Mouse (Mus musculus): ENCODE results near the gene Mef2d. TPM values are rescaled to one million over a fixed set of nuclear protein-coding genes. Genes with fewer than 3 reads are reported as not detected.

Mef2d gene
- polyA plus RNA-seq, 1 experiment from 2014 or later: 44.7 TPM

DNA sequence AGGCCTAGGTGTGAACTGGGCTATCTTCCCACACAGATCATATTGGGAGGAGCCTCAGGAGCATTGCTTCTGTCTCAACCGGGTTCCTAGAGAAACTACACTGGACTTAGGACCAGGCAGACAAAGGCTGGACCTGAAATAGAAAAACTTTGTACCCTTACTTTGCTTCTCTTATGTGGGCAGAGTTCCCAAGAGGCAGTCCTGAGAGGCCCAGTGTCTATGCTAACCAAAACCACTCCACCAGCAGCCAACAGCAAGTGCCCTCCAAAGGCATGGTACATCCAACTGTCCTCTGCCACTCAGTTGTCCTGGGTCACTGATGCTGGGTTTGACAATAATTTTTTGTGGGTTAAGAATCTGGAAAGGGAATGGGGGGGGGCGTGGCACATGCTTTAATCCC is 9.7 kb upstream of the Mef2d start:
- Histone ChIP-seq H3K4me1 (ENCODE audit: control insufficient read depth, insufficient read depth, low read length) (peaks cover 38% of the 10 kb centered on the region), H3K36me3 (ENCODE audit: control insufficient read depth, insufficient read depth) (no peaks in the 10 kb centered on the region), H3K4me2 (ENCODE audit: low read depth, low read length) (no peak overlapping the region), H3K4me3 (ENCODE audit: low read length) (no peak overlapping the region), H3K27ac (ENCODE audit: low read length) (peak overlapping the region; percentile 99), H3K9me3 (replicated peaks; ENCODE audit: control insufficient read depth, low read length) (no peaks in the 10 kb centered on the region), H3K27me3 (ENCODE audit: control insufficient read depth, insufficient read depth, low read length) (no peaks in the 10 kb centered on the region), H3K9ac (ENCODE audit: low read length) (0 out of 2 replicates have a peak overlapping the region, but pooled peaks have one; percentile 13)
- 73% methylated on average over 2 of the region's 2 CpGs for WGBS
- ATAC-seq (replicated peaks; ENCODE audit: extremely low read depth, insufficient read depth, low FRiP score): no peak

DNA sequence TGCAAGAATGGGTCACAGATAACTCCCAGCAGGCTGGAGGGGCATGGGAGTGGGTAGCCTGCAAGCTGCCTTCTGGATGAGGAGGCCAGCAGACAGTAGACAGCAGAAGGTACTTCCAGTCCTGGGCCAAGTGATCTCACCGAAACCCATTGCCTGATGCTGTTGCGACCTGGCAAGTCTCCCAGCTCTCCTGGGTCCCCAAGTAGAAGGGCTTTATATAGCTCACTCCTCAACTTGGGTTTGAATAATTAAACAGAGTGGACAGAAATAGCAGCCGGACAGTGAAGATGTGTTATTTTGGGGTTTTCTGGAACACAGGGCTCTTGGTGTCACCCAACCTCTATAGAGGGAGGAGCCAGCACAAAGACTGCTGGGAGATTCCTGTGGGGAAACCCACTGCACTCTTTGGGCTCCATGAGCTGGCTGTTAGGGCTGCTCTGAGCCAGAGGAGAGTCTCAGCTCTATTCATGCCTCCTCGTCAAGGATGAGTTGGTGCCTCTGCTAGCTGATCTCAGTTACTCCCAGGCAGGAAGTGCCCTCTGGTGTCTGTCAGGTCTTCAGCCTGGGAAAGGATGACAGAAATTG is 8.9 kb upstream of the Mef2d start:
- WGBS: 30% methylated on average over 4 of the region's 4 CpGs
- H3K27me3 ChIP-seq (ENCODE audit: control insufficient read depth, insufficient read depth, low read length): no peaks in the 10 kb centered on the region
- peak overlapping the region; percentile 40 for H3K4me3 ChIP-seq (ENCODE audit: low read length)
- H3K9me3 ChIP-seq (replicated peaks; ENCODE audit: control insufficient read depth, low read length): no peaks in the 10 kb centered on the region
- peak overlapping the region; percentile 99 for H3K27ac ChIP-seq (ENCODE audit: low read length)
- peaks cover 44% of the 10 kb centered on the region for H3K4me1 ChIP-seq (ENCODE audit: control insufficient read depth, insufficient read depth, low read length)
- H3K4me2 ChIP-seq (ENCODE audit: low read depth, low read length): peak overlapping the region; percentile 75
- peak overlapping the region; percentile 76 for H3K9ac ChIP-seq (ENCODE audit: low read length)
- no peaks in the 10 kb centered on the region for H3K36me3 ChIP-seq (ENCODE audit: control insufficient read depth, insufficient read depth)
- peak; percentile 80 for ATAC-seq (replicated peaks; ENCODE audit: extremely low read depth, insufficient read depth, low FRiP score)

DNA sequence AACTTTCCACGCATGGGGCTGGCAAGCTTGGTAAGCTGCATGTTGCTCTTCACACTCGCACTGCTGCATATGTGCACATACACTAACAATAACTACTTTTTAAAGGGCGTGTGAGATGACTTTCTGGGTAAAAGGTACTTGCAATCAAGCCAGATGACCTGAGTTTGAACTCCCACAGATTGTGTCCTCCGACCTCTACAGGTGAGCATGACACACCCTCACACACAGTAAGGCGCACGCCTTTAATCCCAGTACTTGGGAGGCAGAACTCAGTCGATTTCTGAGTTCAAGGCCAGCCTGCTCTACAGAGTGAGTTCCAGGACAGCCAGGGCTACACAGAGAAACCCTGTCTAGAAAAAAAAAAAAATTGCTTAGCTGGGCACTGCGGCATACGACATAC is 5.8 kb upstream of the Mef2d start:
- Histone ChIP-seq H3K4me1 (ENCODE audit: control insufficient read depth, insufficient read depth, low read length) (peaks cover 69% of the 10 kb centered on the region), H3K4me2 (ENCODE audit: low read depth, low read length) (no peak overlapping the region), H3K4me3 (ENCODE audit: low read length) (no peak overlapping the region), H3K27me3 (ENCODE audit: control insufficient read depth, insufficient read depth, low read length) (no peaks in the 10 kb centered on the region), H3K27ac (ENCODE audit: low read length) (no peak overlapping the region), H3K36me3 (ENCODE audit: control insufficient read depth, insufficient read depth) (no peaks in the 10 kb centered on the region), H3K9ac (ENCODE audit: low read length) (no peak overlapping the region), H3K9me3 (replicated peaks; ENCODE audit: control insufficient read depth, low read length) (no peaks in the 10 kb centered on the region)
- WGBS: 85% methylated on average over 9 of the region's 9 CpGs
- ATAC-seq (replicated peaks; ENCODE audit: extremely low read depth, insufficient read depth, low FRiP score): no peak

DNA sequence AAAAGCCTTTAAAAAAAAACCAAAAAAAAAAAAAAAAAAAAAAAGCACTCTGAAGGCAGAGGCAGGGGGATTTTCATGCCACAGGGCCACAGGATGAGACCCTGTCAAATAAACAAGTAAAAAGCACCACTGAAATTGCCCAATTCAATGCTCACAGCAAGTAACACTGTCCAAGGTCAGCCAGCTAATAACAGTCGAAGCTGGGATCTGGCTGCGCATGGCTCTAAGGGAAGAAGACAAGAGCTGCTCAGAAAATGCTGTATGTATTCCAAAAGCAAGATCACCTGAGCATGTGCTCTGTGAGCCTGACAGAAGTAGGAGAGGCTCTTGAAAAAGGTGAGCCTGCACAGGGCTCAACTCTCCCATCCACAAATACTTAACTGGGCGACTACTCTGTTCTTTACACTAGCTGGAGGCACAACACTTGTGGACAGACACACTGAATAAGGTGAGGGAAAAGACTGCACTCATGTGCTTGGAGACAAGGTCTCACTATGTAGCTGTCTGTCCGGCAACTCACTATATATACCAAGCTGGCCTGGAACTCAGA is 5.2 kb upstream of the Mef2d start:
- Histone ChIP-seq H3K27ac (ENCODE audit: low read length) (peak overlapping the region; percentile 100), H3K4me1 (ENCODE audit: control insufficient read depth, insufficient read depth, low read length) (peaks cover 67% of the 10 kb centered on the region), H3K27me3 (ENCODE audit: control insufficient read depth, insufficient read depth, low read length) (no peaks in the 10 kb centered on the region), H3K36me3 (ENCODE audit: control insufficient read depth, insufficient read depth) (no peaks in the 10 kb centered on the region), H3K4me2 (ENCODE audit: low read depth, low read length) (peak overlapping the region; percentile 95), H3K9me3 (replicated peaks; ENCODE audit: control insufficient read depth, low read length) (no peaks in the 10 kb centered on the region), H3K9ac (ENCODE audit: low read length) (peak overlapping the region; percentile 77), H3K4me3 (ENCODE audit: low read length) (no peak overlapping the region)
- 68% methylated on average over 4 of the region's 4 CpGs for WGBS
- ATAC-seq (replicated peaks; ENCODE audit: extremely low read depth, insufficient read depth, low FRiP score): no peak

DNA sequence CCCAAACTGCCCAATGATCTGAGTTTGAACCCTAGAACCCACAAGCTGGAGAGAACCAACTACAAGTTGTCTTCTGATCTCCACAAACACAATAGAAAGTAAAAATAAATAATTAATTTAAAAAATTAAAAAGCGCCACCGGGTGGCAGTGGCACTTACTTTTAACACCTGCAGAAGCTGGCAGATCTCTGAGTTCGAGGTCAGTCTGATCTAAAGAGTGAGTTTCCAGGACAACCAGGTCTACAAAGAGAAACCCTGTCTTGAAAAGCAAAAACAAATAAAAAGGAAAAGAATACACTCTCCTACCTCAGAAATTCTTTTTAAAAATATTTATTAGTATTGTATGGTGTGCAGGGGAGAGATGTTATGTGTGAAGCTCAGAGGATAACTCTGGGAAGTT is 4.4 kb upstream of the Mef2d start:
- Histone ChIP-seq H3K9ac (ENCODE audit: low read length) (peak overlapping the region; percentile 77), H3K4me2 (ENCODE audit: low read depth, low read length) (peak overlapping the region; percentile 95), H3K4me3 (ENCODE audit: low read length) (peak overlapping the region; percentile 64), H3K27ac (ENCODE audit: low read length) (peak overlapping the region; percentile 100), H3K9me3 (replicated peaks; ENCODE audit: control insufficient read depth, low read length) (no peaks in the 10 kb centered on the region), H3K27me3 (ENCODE audit: control insufficient read depth, insufficient read depth, low read length) (no peaks in the 10 kb centered on the region), H3K36me3 (ENCODE audit: control insufficient read depth, insufficient read depth) (no peaks in the 10 kb centered on the region), H3K4me1 (ENCODE audit: control insufficient read depth, insufficient read depth, low read length) (peaks cover 59% of the 10 kb centered on the region)
- ATAC-seq (replicated peaks; ENCODE audit: extremely low read depth, insufficient read depth, low FRiP score): no peak
- 5% methylated on average over 3 of the region's 3 CpGs for WGBS

DNA sequence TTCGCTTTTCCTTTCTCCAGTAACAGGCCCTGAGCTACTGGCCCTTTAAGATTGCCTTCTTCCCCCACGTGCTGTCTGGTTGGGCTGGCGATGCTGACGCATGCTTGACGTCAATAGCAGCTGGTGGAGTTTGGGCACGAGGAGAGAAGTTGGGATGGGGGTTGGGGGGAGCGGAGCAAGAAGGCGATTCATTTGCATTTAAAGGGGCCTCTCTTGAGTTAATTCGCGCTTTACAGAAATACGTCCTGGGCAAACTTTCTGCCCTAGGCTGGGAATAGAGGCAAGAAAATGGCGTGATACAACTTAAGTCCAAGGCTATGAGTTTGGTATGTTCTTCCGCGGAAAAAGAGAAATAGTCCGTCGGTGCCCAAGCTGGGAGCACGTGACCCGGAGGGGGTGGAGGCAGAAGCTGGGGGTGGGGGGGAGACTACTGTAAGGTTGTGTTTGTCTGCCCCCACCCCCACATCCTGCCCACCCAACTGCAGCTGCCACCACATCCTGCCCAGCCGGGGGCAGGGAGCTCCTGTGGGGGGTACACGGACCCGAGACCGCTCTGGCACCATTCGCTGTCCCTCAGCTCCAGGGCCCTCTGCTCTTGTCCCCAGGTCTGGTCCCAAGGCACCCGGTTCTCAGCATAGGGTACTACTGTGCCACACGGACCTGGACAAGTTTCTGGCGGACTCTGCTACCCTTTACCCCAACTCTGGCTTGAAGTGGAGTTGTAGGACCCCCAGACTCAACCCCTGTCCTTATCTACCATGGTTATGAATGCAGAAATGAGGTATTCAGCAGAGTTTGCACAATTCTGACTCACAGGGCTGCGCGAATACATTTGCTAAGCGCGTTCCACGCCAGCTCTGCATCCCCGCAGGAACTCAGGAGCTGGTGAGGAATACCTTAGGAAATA is 3.6 kb upstream of the Mef2d start:
- no peaks in the 10 kb centered on the region for H3K27me3 ChIP-seq (ENCODE audit: control insufficient read depth, insufficient read depth, low read length)
- H3K4me3 ChIP-seq (ENCODE audit: low read length): peak overlapping the region; percentile 64
- peak; percentile 67 for ATAC-seq (replicated peaks; ENCODE audit: extremely low read depth, insufficient read depth, low FRiP score)
- peak overlapping the region; percentile 100 for H3K27ac ChIP-seq (ENCODE audit: low read length)
- peak overlapping the region; percentile 77 for H3K9ac ChIP-seq (ENCODE audit: low read length)
- under 1% methylated on average over 32 of the region's 32 CpGs for WGBS
- H3K4me2 ChIP-seq (ENCODE audit: low read depth, low read length): peak overlapping the region; percentile 95
- no peaks in the 10 kb centered on the region for H3K9me3 ChIP-seq (replicated peaks; ENCODE audit: control insufficient read depth, low read length)
- no peaks in the 10 kb centered on the region for H3K36me3 ChIP-seq (ENCODE audit: control insufficient read depth, insufficient read depth)
- H3K4me1 ChIP-seq (ENCODE audit: control insufficient read depth, insufficient read depth, low read length): peaks cover 53% of the 10 kb centered on the region

DNA sequence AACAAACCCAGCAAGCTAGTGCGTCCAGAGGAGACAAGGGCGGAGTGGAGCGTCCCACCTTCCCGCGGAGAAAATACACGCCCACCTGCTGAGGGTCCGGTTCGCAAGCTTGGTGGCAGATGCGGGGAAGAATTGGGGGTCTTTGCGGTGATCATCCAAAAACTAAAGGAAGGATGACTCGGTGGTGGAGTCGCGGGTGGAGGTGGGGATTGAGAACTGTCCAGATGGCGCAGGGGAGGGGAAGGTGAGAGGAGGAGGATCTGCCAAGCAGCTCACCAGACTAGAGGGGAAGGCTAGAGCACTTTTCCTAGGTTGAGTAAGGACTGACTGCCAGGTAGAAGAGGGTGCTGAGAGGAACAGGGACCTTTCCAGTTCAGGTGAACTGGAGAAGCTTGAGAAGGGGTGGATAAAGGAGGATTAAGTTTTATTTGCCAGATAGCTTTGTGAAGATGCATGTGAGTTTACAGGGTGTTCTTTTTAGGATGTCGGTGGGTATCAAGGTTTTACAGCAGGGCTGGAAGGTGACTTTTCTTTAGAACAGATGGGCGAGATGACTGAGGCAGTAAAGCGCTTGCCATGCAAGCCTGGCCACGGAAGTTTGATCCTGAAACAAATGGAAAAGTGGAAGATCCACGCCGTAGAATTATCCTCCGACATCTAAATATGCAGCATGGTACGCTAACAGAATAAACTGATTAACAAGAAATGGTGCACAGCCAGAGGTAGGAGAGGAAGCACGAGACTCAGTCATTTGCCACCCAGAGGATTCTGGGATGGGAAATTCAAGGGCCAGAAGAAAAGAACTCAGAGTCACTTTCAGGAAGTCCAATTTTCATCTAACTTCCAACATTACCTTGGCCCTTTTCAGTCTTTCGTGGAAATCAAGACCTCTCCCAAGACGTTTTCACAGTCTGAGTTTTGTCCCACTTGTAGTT is 2.7 kb upstream of the Mef2d start:
- H3K4me3 ChIP-seq (ENCODE audit: low read length): peak overlapping the region; percentile 64
- WGBS: 16% methylated on average over 25 of the region's 25 CpGs
- no peak for ATAC-seq (replicated peaks; ENCODE audit: extremely low read depth, insufficient read depth, low FRiP score)
- peak overlapping the region; percentile 95 for H3K4me2 ChIP-seq (ENCODE audit: low read depth, low read length)
- peak overlapping the region; percentile 100 for H3K27ac ChIP-seq (ENCODE audit: low read length)
- H3K36me3 ChIP-seq (ENCODE audit: control insufficient read depth, insufficient read depth): no peaks in the 10 kb centered on the region
- H3K4me1 ChIP-seq (ENCODE audit: control insufficient read depth, insufficient read depth, low read length): peaks cover 53% of the 10 kb centered on the region
- no peaks in the 10 kb centered on the region for H3K9me3 ChIP-seq (replicated peaks; ENCODE audit: control insufficient read depth, low read length)
- peak overlapping the region; percentile 77 for H3K9ac ChIP-seq (ENCODE audit: low read length)
- H3K27me3 ChIP-seq (ENCODE audit: control insufficient read depth, insufficient read depth, low read length): no peaks in the 10 kb centered on the region

DNA sequence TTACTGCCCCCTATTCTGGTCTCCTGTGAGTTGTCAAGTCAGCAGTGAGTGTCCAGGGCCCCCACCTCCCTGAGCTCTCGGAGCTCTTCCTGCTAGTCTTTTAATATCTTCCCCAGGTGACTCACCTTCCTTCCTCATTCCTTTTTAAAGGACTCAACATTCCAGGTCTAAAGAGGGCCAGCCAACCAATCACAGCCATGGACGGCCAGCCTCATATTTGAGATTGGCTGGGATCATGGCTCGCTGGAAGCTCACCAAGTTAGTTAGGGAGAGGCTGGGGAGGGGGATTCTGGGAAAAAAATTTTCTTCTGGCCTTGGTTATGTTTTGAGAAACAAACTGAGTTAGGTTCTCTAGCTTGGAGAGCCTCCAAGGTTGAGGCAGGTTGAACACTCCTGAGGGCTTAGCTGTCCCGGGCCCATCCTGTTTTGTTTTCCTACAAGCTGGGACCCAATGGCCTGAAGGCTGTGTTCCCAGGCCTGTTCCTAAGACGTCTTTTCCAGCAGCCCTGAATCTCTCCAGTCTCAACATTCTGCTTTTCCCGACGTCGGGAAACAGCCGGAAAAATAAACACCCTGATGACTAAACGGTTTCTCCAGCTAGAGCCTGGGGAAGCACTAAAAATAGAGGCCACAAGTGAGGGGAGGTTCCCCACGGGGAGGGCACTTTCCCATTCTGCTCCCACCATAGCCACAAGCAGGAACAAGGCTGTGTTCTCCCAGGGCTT is 1.8 kb upstream of the Mef2d start:
- Histone ChIP-seq H3K27me3 (ENCODE audit: control insufficient read depth, insufficient read depth, low read length) (no peaks in the 10 kb centered on the region), H3K9me3 (replicated peaks; ENCODE audit: control insufficient read depth, low read length) (no peaks in the 10 kb centered on the region), H3K36me3 (ENCODE audit: control insufficient read depth, insufficient read depth) (no peaks in the 10 kb centered on the region), H3K4me3 (ENCODE audit: low read length) (peak overlapping the region; percentile 16), H3K9ac (ENCODE audit: low read length) (peak overlapping the region; percentile 67), H3K4me2 (ENCODE audit: low read depth, low read length) (peak overlapping the region; percentile 95), H3K27ac (ENCODE audit: low read length) (peak overlapping the region; percentile 100), H3K4me1 (ENCODE audit: control insufficient read depth, insufficient read depth, low read length) (peaks cover 54% of the 10 kb centered on the region)
- ATAC-seq (replicated peaks; ENCODE audit: extremely low read depth, insufficient read depth, low FRiP score): no peak
- WGBS: 5% methylated on average over 11 of the region's 11 CpGs

All from heart, embryonic 16.5 days (tissue).